Mouse (Mus musculus): Measurements from ENCODE around the gene Sytl4. TPM values are rescaled to one million over a fixed set of nuclear protein-coding genes. Genes with fewer than 3 reads are reported as not detected.

The Sytl4 gene
- total RNA-seq, 2 experiments from 2014 or later: 0.41 to 0.59 TPM

GRCm38 (mm10) chrX:133888111-133888510 is 93.5 kb downstream of the Sytl4 start:
- intact Hi-C loops (cut with DNase I): no loop called here
- DNase-seq (ENCODE audit: extremely low spot score in 1 of 2, low spot score in 2 of 2): peak in 1 of 2 experiments; percentile 6

- DNase-seq (ENCODE audit: extremely low spot score in 1 of 2, low spot score in 2 of 2): no peak
- intact Hi-C loops (cut with DNase I): no loop called here
These were observed 94.3 kb downstream of the Sytl4 start for GRCm38 (mm10) chrX:133887308-133887707.

Other genes with a start within 250 kb of the Sytl4 start
- under 1 TPM; 0.43 to 0.66 TPM for gene Tnmd, start 130.8 kb downstream of the Sytl4 start, total RNA-seq (2021)
- 10 to 100 TPM; 55.1 to 60.7 TPM for gene Tspan6, start 83.4 kb downstream of the Sytl4 start, total RNA-seq (2021)
- gene Srpx2, start 73.4 kb downstream of the Sytl4 start, total RNA-seq (2021): 1 to 10 TPM in 1 of 2 experiments, under 1 TPM in 1; 0.97 to 1.3 TPM
- 100 to 1,000 TPM; 131 TPM for gene Cstf2, start 77.4 kb upstream of the Sytl4 start, total RNA-seq (2021)
- 1 to 10 TPM in 1 of 2 experiments, under 1 TPM in 1; 0.95 to 1.5 TPM for gene Xkrx, start 180.3 kb upstream of the Sytl4 start, total RNA-seq (2021)
- gene Arl13a, start 205.7 kb upstream of the Sytl4 start, total RNA-seq (2021): not detected
- gene Nox1, start 240.1 kb upstream of the Sytl4 start, total RNA-seq (2021): not detected